Mouse (Mus musculus): ENCODE data around the gene Arhgdia.
"Not testable (repeated sequence)": the region's sequence is repeated elsewhere in the genome, so short reads cannot be mapped to it uniquely, and the experiment has no call there.

The Arhgdia gene

DNA sequence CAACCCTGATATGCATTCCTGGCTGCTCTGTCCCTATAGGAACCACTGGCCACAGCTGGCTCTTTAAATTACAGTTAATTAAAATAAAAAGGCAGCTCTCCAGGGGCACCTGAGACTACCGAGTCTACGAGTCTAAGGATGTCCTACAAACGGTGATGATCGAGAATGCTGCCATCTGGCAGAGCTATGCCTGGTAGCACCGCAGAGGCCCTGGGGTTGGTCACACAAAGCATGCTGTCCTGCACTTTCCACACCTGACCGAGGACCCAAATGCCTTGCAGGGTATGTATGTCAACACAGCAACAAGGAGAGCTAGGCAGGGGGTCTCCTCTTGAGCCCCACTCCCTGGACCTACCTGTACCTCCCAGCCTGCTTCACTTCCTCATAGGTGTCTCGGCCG is 32.6 kb upstream of the Arhgdia start:
- no peak for DNase-seq (ENCODE audit: low read depth, low spot score)

DNA sequence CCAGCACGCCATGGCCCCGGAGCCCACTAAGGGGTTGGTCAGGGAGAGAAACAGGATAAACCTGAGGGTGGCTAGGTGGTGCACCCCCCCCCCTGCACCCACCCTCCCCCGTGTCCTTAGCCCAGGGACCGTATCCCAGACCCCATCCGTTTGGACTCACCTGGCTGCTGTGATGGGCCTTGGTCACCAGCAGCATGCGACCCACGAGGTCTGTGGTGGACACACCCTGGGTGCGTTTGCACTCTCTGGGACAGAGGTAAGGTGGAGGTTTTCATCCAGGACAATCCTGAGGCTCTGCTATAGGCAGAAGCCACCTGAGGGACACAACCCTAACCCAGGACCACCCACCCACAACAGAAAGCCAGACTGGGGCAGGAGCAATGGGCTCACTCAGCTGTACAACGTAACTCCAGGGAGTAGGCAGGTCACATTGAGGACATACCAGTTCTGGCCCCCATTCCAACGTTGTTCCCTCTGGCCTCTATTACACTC is 32.1 kb upstream of the Arhgdia start:
- no peak for DNase-seq (ENCODE audit: low read depth, low spot score)

DNA sequence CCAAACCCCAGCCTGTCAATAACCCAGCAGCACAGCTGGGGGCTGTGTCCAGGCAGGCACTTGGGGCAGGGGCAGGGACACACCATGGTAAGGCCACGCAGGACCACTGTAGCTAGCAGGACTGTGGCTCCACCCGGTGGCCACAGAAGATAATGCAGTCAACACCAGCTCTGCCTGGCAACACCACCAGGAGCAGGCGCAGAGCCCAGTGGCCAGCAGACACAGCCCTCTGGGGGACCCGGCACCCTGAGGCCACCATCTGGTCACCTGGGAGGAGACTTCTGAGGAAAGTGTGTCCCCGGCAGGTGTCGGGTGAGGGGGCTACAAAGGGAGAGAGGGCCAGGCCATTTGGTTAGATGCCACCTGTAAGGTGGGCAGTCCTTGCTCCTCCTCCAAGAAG is 31.3 kb upstream of the Arhgdia start:
- peak; percentile 69 for DNase-seq (ENCODE audit: low read depth, low spot score)

DNA sequence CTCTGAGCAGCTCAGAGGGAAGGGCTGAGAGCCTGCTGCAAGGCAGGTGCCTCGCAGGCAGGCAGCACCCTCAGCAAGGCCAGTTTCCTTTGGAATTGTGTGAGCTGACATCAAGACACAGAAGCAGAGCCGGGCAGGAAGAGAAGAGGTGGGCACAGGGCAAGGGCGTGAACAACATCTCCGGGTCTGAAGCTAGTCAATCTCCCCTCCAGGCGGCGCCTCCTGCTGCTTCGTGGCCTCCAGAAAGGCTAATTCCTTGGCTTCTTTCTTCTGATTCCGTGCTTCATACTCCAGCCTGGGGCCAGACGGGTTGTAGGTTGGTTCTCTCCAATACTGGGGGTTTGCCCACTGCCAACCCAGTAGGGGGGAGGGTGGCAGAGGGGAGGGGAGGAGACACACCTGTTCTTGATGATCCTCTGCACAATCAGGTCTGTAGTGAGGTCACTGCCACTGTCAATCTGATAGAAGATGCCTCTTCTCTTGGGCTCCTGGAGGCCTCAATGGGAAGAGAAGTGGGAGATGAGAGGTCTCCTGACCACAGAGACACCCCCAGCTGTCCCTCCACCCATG is 29.1 kb upstream of the Arhgdia start:
- DNase-seq (ENCODE audit: low read depth, low spot score) = no peak

DNA sequence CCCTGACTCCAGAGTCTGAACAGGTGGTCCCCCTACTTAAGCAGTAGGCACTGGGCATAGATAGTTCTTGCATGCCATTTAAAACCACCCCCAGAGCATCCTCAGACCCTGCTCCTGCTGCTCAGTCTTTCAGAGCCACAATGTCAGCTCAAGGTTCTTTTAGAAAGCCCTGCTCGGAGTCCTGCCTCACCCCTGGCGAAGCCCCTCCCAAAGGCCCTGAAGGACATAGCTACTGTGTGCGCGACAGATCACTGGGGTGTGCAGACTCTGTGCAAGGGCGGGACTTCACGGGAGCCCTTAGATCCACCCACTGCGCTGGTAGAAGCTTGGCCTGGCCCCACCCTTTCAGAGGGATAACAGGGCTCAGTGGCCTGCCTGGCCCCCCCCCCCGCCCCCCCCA is 27.8 kb upstream of the Arhgdia start:
- DNase-seq (ENCODE audit: low read depth, low spot score) = peak; percentile 59

DNA sequence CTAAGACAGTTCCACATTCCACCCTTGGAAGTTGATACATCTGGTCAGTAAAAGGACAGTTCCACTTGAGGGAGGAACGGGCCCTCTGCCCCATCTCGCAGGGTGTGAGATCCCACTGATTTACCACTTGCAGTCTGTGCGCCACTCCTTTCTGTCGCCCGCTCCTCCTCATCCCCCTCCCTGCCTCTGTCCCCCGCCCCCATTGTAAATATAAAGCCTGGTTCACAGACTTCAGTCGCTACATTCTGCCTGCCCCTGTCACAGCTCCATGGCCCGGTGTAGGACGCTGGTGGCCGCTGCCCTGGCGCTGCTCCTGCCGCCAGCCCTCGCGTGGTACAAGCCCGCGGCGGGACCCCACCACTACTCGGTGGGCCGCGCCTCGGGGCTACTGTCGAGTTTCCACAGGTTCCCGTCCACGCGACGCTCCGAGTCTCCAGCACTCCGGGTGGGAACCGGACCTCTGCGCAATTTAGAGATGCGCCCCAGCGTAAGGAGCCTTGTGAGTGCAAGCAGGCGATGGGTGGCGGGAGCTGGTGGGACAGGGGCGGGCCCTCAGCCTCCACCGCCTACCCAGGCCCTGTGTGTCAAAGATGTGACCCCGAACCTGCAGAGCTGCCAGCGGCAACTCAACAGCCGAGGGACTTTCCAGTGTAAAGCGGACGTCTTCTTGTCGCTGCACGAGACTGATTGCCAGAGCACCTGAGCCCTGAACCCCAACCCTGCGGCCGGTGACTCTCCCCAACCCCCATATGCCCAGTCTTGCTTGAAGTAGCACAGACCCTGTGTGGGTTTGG is 27.0 kb upstream of the Arhgdia start, which contains the start of gene Npb:
Gene Npb, plus strand, starts transcription at position 237 of the 794 bp plus-strand sequence.
- peak; percentile 75 for DNase-seq (ENCODE audit: low read depth, low spot score)

DNA sequence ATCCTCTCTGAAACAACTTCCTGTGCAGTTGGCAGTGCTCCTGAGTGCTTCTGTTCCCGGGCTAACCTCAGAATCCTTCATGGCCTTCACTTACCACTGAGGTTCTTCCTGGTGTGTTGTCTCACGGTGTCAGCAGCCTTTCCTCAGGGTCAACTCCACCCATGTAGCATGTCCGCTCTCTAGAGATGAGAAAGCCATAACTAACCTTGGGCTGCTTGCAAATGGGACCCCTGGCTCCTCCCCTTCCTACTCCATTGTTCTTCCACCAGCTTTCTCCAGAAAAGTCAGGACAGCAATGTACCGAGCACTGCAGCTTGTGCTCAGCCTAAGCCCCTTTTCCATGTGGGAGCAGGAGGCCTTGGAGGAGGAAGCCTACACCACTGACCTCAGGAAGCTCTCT is 25.3 kb upstream of the Arhgdia start:
- no peak for DNase-seq (ENCODE audit: low read depth, low spot score)

DNA sequence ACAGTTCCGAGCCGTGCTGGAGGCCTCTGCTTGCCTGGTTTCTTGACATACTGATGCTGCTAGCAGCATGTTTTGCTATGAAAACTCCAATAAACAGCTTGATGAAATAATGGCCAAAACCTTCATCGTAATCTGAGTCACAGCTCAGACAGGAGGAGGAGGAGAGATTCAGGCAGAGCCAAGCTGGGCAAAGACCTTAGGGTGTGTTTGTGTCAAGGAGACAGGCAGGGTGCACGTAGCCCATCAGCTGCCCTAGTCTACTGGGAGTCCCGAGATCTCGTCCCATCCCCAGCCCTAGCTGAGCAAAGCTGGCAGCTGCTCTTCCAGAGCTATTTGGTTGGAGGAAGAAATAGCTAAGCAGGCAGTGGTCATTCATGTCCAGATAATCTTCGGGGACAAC is 24.2 kb upstream of the Arhgdia start:
- DNase-seq (ENCODE audit: low read depth, low spot score) = no peak

DNA sequence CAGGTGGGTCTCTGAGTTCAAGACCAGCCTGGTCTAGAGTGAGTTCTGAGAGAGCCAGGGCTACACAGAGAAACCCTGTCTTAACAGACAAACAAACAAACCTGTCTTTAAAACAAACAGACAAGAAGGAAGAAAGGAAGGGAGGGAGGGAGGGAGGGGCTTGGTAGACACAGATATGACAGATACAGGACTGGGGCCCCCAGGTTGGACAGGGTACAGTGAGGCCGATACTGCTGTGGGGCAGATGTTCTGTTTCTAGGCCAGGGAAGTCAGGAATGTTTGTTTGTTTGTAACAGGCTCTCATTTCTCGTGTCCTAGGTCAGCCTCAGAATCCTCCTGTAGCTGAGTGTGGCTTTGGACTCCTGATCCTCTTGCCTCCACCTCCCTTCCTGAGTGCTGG is 22.1 kb upstream of the Arhgdia start:
- no peak for DNase-seq (ENCODE audit: low read depth, low spot score)

DNA sequence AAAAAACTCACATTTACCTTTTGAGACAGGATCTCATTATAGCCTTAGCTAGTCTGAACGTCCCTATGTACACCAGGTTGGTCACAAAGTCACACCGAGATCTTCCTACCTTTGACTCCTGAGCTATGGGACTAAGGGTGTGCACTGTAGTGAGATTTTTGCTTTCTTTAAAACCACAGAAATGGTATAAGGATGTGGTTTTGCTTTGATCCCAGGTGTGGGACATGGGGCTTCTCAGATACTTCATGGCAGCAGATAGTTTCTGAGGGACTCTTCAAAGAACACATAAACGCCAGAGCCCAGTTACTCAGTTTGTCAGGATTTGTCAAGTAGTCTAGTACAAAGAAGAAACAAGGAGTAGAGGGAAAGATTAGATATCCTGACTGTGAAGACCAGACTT is 19.3 kb upstream of the Arhgdia start:
- no peak for DNase-seq (ENCODE audit: low read depth, low spot score)

DNA sequence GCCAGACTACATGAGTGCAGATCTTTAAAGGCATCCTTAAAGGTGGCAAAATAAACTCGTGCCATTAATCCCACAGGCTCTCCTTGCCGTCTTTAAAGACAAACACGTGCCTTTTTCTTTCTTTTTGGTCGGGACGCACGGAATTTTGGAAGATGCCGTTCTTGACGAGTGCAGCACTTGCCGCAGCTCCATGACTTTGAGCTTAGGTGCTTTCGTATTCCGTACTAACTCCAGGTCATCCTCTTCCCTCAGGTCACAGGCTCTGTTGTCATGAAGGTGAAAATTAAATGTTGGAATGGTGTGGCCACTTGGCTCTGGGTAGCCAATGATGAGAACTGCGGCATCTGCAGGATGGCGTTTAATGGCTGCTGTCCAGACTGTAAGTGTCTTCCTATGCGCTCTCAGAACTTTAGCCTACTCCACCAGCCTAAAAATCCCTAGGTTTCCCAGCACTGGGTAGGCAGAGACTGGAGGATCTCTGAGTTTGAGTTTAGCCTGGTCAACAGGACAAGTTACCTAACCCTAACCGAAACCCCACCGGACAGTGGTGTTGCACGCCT is 17.6 kb upstream of the Arhgdia start:
- peak; percentile 49 for DNase-seq (ENCODE audit: low read depth, low spot score)

DNA sequence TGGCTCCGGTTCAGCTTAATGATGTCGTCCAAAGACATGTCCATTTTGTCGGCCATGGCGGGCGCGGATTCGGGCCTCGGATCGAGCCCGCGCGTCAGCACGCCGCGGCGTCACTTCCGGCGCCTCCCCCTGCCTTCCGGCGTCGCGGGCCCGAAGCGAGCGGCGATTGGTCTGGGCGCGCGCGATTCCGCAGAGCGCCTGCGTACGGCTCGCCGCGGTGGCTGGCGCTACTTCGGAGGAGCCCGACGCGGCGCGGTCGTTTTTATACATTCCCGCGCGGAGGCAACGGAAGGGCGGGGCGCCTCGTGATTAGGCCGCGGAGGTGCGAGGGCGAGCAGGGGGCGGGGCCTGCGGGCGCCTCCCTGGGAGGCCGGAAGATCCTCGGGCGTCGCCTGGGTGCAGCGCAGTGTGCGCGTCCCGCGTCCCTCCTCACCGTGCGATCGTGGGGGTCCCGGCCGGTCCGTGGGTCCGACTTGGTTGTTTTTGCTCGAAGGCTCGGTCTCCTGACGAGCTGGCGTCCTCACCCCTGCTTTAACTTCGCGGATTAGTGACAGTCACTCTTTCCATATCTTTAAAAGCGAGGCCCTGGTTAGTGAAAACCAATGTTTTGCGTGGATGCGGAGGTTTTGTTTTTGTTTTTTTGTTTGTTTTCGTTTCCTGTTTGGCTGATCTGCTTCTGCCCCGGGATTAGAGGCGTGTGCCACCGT is 17.0 kb upstream of the Arhgdia start, which contains the start of the genes Alyref and Anapc11:
Gene Alyref, minus strand, starts transcription at position 83 of the 707 bp plus-strand sequence.
Gene Anapc11, plus strand, starts transcription at position 139 of the 707 bp plus-strand sequence.
- DNase-seq (ENCODE audit: low read depth, low spot score) = peak; percentile 98

DNA sequence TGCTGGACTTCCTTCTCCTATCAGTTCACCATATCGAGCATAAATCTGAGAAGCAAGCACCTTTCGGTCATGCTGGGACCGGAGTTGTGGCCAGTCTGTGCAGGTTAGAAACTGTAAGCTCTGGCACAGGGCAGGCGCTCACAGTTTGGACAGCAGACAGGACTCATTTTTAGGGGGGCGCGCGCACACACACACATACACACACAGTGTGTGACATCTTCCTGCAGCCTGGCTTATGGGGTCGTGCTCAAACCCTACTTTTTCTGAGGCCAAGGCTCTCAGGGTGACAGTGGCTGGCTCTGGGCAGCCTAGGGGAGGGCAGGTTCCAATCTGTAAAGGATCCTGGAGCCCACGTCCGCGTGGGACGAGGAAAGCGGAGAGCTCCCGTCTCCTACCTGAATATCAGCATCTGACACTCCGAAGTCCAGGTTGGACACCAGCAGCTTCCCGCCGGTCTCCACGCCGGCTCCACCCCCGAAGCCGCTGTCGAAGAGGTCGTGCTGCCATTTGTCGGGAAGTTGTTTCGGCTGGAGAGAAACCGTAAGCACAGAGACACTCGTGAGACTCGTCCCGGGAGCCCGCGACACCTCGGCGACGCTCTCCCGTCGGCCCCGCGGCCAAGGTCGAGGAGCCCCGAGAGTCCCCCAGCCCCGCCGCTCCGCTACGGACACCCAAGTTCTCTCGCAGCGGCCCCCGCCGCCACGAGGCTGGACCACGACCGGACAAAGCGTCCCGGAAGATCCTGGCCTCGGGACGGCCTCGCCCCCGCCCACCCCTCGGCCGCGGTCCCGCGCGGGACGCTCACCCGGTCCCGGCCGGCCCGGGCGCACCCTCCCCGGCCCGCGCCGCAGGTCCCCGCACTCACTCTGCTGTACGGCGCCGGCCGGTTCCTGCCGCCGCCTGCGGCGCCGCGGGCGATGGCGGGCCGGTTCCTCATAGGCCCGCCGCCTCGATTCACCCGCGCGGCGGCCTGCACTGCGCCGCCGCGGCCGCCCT is 16.1 kb upstream of the Arhgdia start:
- peak; percentile 59 for DNase-seq (ENCODE audit: low read depth, low spot score)

DNA sequence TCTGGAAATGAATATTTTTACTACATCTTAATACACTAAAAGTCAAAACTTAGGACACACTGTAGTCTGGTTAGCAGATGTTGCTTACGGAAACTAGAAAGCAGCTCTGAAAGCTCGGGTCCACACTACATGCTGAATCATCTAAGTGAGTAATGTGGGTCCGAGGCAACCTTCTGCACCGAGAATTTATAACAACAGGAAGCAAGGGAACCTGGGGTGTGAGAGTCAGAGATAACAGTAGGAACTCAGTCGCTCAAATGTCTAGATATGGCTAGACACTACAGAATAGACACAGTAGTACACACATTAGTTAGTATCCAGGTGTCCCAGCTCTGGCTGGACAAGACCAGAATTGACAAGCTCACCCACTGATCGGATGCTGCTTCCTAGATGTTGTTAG is 7.1 kb upstream of the Arhgdia start:
- DNase-seq (ENCODE audit: low read depth, low spot score) = no peak

DNA sequence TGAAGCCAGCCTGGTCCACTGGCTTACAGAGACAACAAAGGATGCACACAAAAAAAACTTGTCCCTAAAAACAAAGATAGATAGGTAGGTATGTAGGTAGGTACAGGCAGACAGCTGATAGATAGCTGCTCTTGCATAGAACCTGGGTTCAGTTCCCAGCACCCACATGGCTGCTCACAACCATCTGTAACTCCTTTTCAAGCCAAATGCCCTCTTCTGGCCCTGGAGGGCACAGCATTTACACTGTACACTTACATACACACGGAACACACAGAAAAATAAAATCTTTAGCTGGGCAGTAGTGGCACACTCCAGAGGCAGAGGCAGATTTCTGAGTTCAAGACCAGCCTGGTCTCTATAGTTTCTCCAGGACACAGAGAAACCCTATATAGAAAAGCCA is 2.5 kb upstream of the Arhgdia start:
- peak; percentile 26 for DNase-seq (ENCODE audit: low read depth, low spot score)

DNA sequence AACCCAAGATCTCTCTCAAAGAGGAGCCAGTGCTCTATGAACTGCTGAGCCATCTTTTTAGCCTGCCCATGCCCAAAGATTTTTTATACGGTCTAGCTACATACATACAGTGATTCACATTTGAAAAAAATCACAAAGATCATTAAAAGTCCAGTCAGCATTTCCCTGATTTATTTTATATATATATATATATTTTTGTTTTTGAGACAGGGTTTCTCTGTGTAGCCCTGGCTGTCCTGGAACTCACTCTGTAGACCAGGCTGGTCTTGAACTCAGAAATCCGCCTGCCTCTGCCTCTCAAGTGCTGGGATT is 1.5 kb upstream of the Arhgdia start:
- DNase-seq (ENCODE audit: low read depth, low spot score) = not testable (repeated sequence)

DNA sequence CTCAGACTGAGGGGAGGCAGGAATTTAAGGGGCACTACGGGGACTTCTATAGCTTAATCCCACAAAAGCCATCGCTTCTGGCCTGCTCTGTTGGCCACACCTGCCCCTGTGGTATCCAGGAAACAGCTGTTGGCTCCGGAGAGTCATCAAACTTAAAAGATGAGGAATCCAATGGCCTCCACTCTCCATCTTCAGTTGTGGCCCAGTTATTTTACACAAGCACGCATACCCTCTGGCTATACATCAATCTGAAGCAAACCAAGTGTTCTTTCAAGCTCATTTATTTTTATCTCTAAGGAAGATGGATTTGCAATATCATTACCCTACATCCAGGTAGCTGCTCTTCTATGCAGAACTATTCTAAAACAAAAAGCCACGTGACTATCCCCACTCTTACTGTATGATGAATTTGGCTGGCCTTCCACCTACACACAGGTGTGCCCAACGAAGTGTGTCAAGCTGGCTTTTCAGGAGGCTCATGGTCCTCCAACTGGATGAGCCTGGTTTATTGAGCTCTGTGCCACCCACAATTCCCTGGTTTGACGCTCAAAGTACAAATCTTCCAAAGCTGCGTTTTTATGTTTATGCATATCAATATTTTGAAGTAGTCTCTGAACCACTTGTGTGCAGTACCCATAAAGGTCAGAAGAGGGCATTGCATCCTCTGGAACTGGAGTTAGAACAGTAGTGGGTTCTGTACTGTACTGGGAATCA is 1.0 kb upstream of the Arhgdia start:
- peak; percentile 86 for DNase-seq (ENCODE audit: low read depth, low spot score)

DNA sequence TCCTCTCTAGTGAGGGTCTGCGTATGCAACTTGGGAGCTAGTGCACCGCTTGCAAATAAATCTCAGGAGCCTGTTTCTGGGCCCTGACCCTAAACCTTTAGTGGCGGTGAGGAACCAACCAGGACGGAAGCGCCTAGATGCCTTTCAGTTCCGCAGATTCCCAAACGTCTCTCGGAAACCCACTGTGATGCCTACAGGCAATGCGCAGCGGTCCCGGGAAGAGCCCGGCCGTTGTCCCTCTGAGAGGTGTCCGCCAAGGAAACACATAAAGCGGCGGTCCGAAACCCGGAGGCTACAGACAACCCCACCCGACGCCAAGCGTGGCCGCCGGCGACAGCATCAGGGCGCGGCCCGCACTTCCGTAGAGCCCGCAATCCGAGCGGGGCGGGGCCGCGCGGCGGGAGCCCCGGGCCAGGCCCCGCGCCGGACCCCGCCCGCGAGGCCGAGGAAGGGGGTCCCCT is 523 bp downstream of the Arhgdia start:
- peak; percentile 58 for DNase-seq (ENCODE audit: low read depth, low spot score)

DNA sequence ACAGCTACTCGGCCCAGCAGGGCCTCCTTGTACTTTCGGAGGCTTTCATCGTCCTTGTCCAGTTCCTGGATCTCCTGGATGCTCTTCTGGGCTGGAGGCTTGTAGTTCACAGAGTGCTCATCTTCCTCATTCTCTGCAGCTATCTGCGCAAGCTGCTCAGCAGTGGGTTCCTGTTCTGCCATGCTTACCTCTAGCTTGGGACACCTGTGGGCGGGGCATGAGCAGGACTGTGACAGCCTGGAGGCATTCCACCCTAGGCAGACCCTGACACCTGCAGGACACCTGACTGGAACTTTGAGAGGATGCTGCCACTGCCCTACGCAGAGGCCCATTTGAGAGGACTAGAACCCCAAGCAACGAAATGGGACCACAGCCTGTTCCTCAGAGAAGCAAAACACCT is 1.2 kb downstream of the Arhgdia start:
- DNase-seq (ENCODE audit: low read depth, low spot score) = peak; percentile 70
